Mouse (Mus musculus): Measurements from ENCODE around the gene Serpinb7.

The Serpinb7 gene

GRCm38 (mm10) chr1:107399355-107399754 lies at the start of gene Serpinb7:
Gene Serpinb7, plus strand, starts transcription at chr1:107399655.
- no peak for DNase-seq (ENCODE audit: low read depth)

GRCm38 (mm10) chr1:107350392-107350791 lies 49.1 kb upstream of the Serpinb7 start:
- DNase-seq (ENCODE audit: low read depth), result no peak

DNA sequence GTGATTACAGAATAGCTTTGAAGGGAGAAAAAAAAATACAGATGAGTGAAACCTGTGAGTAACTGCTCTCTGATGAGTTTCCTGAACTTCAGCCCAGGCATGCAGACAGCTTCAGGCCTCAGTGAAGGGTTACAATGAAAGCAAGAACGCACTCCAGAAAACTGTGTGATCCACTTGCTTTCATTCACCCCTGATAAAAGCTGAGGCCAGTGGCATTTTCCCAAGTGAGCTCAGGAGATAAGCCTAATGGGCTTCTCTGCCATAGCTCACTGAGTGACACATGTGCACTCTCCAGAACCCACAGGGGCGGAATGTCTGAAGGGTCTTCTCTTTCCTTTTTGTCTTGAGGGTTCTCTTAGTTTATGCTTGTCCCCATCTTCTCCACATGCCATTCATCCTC lies 48.3 kb upstream of the Serpinb7 start:
- DNase-seq (ENCODE audit: low read depth), result no peak

GRCm38 (mm10) chr1:107353046-107353445 lies 46.4 kb upstream of the Serpinb7 start:
- DNase-seq (ENCODE audit: low read depth), result no peak

DNA sequence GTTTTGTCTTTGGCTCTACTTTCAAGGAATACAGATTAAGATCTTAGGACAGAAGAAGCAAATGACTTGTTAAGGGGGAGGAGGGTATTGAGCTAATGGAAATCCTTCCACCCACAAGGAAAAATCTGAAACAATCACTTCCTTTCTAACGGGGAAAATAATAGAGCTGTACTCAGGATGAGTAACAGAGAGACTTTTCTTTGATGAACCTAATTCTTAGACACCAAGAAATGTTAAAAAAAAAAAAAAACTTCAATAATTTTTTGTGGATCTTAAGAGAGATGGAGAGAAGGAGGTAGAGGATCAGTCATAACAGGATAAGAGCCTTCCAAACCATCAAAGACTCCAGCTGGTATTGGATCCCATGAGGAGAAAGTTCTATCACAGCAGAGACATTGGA lies 38.6 kb upstream of the Serpinb7 start, which contains the start of gene Serpinb11:
Serpinb11 (plus strand) TSS at position 301 of the 400 bp plus-strand sequence.
- no peak for DNase-seq (ENCODE audit: low read depth)

GRCm38 (mm10) chr1:107365973-107366372 lies 33.5 kb upstream of the Serpinb7 start:
- DNase-seq (ENCODE audit: low read depth), result peak; percentile 2

GRCm38 (mm10) chr1:107368944-107369343 lies 30.5 kb upstream of the Serpinb7 start:
- DNase-seq (ENCODE audit: low read depth), result no peak

GRCm38 (mm10) chr1:107376952-107377351 lies 22.5 kb upstream of the Serpinb7 start:
- DNase-seq (ENCODE audit: low read depth), result no peak

GRCm38 (mm10) chr1:107378368-107378767 lies 21.1 kb upstream of the Serpinb7 start:
- no peak for DNase-seq (ENCODE audit: low read depth)

- DNase-seq (ENCODE audit: low read depth), result no peak
Observed at GRCm38 (mm10) chr1:107381491-107381890, 18.0 kb upstream of the Serpinb7 start.

- DNase-seq (ENCODE audit: low read depth), result no peak
Observed at GRCm38 (mm10) chr1:107382404-107382803, 17.1 kb upstream of the Serpinb7 start.

DNA sequence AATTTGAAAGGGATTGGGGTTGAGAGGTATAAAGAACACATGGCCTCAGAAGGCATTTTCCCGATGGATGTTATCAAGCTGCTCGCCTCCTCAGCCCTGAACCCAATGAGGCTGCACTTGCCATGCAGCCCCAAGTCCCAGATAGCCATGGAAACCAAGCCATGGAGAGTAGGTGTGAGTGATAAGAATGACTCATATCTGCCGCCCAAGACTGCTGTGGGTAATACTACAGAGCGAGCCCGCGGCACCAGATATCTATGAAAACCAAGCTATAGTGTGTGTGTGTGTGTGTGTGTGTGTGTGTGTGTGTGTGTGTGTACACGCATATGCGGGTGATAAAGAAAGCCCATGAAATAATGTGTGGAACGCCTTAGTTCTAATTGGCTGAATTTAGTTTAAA lies 14.9 kb upstream of the Serpinb7 start:
- DNase-seq (ENCODE audit: low read depth), result no peak

DNA sequence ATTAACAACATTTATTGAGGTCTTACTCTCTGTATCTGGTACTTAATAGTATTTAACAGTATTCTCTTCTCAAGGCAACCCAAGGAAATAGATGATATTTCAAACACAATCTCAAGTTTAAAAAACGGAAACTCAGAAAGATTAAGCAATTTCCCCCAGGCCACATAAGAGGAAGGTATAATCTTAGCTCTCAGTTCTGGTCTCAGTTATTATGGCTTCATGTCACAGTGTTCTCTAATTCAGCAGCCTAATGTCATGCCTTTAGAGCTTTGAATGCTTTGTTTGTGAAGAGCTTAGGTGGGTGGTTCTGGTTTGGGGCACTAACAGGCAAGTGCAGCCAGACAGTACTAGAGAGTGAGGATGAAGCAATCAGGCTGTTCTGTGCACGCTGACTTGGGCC lies 9.7 kb upstream of the Serpinb7 start:
- no peak for DNase-seq (ENCODE audit: low read depth)

GRCm38 (mm10) chr1:107397481-107397880 lies 2.0 kb upstream of the Serpinb7 start:
- no peak for DNase-seq (ENCODE audit: low read depth)

DNA sequence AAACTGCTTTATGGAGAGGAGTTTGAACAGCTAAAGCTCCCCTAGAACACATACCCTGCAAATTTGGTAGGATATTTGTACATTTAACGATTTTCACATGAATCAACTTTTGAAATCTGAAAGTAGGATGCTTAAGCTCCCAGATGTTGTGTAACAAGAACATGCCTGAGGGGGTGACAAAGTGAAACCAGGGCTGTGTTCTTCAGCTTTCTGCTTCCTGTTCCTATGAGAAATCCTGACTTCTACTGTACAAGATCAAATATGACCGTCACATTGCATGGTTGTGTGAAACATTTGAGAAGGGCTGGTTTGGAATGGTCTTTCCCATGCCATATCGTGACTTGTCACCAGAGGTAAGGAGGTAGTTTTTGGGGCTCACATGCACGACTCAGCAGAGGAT lies 2.6 kb downstream of the Serpinb7 start:
- DNase-seq (ENCODE audit: low read depth), result no peak

DNA sequence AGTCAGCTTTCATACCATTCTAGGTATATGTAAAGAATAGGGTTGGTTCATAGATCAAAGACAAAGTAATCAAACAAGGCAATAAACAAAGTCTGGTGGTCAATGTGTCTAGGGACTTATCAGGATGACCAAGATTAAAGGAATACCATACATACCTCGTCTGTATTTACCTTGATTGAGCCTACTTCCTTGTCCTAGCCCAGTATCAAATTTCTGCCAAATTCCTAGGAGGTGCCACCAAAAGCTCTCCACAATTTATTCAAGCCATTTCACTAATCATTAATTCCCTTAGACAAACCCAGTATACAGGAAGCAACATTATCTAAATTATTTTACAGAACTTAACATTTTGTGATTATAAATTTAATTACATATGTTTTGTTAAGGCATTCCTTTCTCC lies 15.2 kb downstream of the Serpinb7 start:
- no peak for DNase-seq (ENCODE audit: low read depth)

DNA sequence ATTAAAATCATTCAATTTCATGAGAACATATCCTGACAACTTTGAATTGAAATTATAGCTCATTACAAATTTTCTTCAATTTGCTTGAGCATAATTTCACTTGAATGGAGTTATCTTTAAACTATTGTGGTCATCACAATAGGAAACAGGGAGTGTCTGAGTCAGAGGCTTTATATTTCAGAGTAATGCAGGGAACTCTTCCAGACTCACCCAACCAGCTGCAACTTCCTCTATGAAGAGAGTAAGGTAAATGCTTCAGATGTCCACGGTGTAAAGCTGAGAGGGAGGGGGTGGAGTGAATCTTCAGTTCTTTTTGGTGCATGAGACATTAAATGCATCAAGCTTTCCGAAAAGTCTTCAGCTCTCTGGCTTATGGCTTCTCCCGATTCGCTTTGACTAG lies 23.0 kb downstream of the Serpinb7 start:
- DNase-seq (ENCODE audit: low read depth), result no peak

- DNase-seq (ENCODE audit: low read depth), result no peak
Observed at GRCm38 (mm10) chr1:107431253-107431652, 31.8 kb downstream of the Serpinb7 start.

DNA sequence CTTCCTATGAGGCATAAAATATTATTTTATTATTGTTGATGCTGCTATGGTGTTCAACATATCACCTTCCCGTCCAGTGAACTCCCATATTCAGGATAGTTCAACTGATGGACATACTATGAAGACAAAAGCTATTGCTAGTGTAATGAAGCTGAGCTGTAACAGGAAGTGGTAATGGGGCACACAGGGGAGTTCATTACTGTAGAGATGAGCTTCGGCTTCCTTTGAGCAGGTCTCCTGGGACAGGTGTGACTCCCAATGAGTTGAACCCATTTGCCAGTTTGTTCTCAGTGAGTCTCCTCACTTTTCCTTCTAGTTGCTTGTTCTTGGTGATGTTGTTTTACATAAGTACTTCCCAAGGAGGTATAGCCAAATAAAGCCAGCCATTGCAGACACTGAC lies 36.1 kb downstream of the Serpinb7 start:
- DNase-seq (ENCODE audit: low read depth), result no peak

DNA sequence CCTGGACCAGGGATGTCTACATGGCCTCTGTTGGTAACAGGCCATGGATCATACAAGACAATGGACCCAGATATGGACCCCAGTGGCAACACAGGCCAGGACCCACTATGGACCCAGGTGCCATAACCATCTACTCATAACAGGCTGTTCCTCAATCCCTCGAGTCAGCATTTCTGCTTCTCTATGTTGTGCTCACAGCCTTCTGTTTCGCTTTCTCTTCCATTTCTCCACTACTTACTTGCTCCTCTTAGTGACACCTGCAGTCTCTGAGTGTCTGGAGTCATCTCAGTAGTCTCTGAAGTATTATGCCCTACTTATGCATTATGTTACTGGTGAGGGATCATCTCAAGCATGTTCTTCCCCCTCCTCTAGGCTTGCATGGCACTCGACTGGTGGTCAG lies 40.0 kb downstream of the Serpinb7 start:
- DNase-seq (ENCODE audit: low read depth), result no peak

- no peak for DNase-seq (ENCODE audit: low read depth)
Observed at GRCm38 (mm10) chr1:107445352-107445751, 45.9 kb downstream of the Serpinb7 start.

- DNase-seq (ENCODE audit: low read depth), result no peak
Observed at GRCm38 (mm10) chr1:107447228-107447931, 47.9 kb downstream of the Serpinb7 start.

- DNase-seq (ENCODE audit: low read depth), result no peak
Observed at GRCm38 (mm10) chr1:107479909-107480308, 80.5 kb downstream of the Serpinb7 start.

DNA sequence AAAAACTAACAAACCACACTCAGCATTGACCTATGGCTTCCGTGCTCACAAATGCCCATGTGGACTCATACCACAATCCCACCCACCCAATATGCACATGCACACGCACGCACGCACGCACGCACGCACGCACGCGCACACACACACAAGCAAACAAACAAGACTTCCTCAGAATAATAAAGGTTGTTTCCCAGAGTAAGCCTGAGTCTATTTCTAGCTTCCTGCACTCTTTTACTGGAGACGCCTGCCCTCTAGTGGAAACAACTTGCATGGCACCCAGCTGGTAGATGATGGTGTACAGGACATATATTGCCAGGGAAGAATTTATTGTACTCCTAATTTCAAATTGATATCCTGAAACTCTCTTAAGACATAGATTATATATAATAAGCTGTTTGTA lies 82.0 kb downstream of the Serpinb7 start:
- DNase-seq (ENCODE audit: low read depth), result peak; percentile 24

All from fibroblast of lung, adult 2 months (primary cell).